Mouse (Mus musculus) urinary bladder, adult 2 months (tissue): ENCODE results near the gene Sesn1. TPM values are rescaled to one million over a fixed set of nuclear protein-coding genes. Genes with fewer than 3 reads are reported as not detected.
"Not testable (repeated sequence)": the region's sequence is repeated elsewhere in the genome, so short reads cannot be mapped to it uniquely, and the experiment has no call there.

ENCODE experiments used
- DNase-seq: peaks from one replicate; pipeline ENCODE4 v3.0.0; 2022; ENCODE audit warnings: low spot score
- polyA plus RNA-seq: library from polyadenylated mRNA; depleted of rRNA; stranded (reverse); fragments of >200 nt; gene quantifications from 2 replicates; pipeline ENCODE4 v1.2.3, GENCODE M21; 2012; rRNA removed

Gene Sesn1
- polyA plus RNA-seq: 35.8 and 41.4 TPM in 2 replicates

DNA sequence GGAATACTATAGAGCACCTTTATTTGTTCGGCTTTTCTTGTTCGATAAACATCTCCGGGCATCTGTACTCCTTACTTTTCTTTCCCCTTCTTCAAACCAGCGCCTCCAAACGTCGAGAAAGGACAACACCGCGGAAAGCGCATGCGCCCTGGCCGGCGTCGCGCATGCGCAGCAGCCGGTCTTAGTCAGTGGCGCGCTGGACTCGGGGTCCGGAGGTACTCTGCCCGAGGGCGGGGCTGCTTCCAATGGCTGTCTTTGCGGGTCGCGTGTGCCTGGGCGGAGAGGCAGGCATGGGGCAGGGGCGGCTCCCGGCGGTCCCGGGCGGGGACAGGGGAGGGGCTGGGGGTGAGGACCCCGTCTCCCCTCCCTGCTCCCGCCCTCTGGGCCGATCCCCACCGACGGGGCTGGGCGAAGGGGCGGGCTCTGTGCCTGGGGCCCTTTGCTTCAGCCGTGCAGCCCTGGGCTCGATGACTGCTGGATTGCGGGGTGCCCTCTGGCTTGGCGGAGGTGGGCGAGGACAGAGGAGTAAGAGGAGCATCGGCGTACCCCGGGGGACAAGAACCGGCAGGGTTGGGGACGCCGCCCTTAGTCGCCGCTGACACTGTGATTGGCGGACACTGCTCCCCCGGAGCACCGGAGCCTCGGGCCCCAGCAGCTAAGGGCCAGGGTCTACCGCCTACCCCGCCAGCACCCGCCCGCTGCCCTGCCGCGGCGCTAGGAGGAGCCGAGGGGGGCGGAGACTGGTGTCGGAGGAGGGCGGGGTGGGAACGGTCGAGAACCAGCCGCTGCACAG, at the start of gene Sesn1, which contains the start of gene Cep57l1:
Gene Sesn1, plus strand, starts transcription at position 165 of the 793 bp plus-strand sequence.
Gene Cep57l1, minus strand, starts transcription at position 101 of the 793 bp plus-strand sequence.
- DNase-seq: peak; percentile 90

DNA sequence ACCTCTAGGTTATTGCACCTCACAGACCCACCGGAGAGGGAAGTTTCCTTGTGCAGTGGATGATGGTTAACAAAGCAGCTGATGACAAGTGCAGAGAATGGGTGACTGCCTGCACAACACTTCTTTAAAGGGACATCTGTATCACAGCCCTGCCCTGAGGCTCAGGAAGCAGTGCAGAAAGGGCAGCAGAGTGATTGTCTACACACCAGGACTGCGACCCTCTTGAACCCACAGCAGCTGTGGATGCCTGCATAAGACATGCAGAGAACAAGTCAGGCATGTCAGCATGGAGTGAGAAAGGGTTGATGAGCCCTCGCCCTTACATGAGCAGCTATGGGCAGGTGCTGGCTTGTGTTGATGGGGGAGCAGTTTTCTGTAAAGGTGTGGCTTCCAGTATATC, 48.9 kb upstream of the Sesn1 start:
- DNase-seq: no peak

DNA sequence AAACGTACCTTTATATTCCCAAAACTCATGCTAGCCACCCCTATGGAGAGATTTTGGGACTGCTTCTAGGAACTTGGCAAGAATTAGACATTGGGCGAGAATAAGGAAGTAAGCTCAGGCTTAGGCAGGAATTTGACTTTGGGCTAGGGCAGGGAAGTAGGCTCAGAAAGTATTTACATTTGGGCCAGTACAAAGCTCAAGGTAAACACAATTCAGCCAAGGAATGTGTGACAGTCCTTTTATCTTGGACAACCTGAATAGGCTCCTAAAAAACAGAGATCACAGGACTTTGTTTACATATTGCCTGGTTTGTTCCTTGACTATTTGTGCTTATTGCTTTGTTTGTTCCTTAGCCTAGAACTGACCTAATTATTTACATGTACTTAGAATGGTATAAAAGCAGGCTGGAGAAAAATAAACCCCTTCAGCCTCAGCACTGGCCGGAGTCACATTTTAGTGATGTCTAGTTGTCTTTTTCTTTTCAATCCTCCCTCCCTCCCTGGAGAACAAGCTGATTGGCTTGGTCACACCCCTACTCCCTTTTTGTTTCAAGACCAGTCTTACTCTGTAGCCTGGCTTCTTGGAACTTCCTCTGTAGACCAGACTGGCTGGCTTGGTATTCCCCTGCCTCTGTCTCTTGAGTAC, 45.9 kb upstream of the Sesn1 start:
- DNase-seq: no peak

DNA sequence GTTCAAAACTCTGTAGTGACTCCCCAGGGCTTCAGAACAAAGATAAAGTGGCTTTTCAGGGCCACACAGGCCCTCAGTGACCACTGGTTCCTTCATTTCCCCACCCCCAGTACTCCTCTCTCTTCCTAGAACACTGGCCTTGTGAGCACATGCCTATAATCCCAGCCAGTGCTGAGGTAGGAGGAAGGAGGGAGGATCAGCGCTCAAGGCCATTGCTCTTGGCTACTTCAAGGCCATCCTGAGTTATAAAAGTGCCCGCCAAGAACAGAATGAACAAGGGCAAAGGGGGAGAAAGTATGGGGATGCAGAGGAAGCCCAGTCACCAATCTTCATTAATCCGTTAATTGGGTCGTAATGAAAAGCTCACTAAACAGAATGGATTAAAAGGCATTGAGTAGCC, 44.1 kb upstream of the Sesn1 start:
- no peak for DNase-seq

DNA sequence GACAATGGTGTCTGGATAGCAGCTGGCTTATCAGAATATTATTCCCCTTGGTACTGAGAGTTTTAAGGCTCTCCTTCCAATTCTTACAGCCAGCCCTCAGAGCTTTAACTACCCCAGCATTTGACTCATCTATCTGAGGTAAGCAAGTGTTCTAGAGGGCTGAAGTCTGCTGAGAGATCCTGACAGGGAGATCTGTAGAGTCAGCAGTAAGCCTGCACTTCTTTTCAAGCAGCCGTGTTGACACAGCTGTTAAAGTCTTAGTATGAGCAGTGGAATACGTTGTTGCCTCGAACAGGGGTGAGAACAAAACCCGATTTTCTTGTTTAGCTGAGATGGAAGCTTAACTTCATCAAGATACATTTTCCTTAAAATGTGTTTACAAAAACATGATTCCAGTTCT, 43.5 kb upstream of the Sesn1 start:
- no peak for DNase-seq

DNA sequence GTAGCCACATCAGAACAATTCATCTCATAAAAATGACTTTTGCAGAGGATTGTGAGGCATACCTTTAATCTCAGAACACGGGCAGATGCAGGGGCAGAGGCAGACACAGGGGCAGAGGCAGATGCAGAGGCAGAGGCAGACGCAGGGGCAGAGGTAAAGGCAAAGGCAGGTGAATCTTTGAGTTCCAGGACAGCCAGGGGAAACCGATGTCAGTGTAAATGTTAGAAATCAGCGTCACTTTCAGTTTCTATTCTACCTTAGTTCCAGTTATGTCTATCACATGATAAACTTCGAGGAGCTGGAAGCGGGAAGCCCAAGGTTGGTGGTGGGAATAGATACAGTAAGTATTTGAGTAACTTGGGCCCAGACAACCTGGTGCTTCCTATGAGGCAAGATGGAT, 42.5 kb upstream of the Sesn1 start:
- no peak for DNase-seq

DNA sequence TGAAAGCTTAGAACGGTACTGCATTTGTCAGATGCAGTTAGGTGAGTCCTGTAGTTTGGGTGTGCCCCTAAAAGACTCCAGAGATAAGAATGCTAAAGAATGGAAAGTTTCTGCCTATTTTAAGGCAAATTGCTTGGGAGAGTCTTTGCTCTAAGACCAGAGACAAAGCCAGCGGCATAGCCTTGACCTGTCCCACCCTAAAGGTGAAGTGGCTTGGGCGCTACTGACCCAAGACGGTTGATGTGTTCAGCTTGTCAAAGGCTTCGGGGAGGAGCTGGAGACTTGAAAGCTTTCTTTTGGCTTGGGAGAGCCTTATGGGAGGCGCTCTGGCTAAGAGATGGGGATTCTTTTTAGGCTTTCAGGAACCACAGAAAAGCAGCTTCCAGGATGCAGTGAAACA, 17.4 kb upstream of the Sesn1 start:
- no peak for DNase-seq

DNA sequence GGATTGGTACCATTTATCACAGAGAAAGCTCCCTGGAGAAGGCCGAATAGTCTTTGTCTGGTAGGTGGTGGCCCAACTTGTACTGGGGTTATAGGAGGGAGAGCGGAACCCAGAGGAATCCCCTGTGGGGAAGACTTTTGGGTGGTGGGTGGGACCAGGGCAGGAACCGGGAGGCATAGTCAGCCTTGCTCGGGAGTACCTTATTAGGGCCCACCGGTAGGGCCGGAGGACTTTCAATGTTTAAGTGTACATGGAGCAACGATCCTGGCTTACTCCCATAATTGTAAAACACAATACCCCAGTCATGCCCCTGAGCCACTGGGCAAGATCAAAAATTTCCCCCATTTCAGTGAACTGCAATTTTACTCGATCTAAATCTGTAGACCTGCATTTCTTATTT, 12.5 kb upstream of the Sesn1 start:
- no peak for DNase-seq

DNA sequence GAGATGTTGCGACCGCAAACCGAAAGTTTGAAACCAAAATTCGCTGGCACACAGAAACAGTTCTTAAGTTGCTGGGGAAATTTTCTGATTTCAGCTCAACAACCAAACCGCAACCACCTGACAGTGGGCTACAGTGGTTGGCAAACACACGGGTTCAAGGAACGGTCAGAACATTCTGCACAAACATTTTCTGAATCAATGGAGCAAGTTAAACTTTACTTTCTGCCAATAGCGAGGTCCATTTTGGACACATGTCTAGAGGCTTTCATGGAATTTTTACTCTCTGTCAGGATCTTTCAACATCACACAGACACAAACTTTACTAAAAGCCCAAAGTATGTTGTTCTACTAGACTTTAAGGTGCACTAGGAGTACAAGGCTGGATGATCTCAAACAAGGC, 6.3 kb upstream of the Sesn1 start:
- no peak for DNase-seq

DNA sequence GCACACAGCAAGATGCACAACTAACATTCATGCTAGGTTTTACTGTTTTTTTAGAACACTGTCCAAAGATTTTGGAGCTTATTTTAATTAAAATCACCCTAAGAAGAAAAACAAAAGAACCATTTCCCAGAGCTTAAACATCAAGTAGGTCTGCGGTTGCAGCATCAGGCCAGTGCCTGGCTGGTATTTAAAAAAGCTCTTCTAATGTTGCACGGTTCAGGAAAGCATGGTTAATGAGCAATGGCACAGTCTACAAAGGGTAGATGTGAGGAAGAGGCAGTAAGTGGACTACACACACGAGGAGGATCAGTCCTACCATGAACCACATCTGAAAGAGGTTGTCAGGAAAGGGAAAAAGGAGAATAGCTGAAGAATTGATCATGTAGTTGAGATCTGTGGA, 5.0 kb upstream of the Sesn1 start:
- DNase-seq: no peak

DNA sequence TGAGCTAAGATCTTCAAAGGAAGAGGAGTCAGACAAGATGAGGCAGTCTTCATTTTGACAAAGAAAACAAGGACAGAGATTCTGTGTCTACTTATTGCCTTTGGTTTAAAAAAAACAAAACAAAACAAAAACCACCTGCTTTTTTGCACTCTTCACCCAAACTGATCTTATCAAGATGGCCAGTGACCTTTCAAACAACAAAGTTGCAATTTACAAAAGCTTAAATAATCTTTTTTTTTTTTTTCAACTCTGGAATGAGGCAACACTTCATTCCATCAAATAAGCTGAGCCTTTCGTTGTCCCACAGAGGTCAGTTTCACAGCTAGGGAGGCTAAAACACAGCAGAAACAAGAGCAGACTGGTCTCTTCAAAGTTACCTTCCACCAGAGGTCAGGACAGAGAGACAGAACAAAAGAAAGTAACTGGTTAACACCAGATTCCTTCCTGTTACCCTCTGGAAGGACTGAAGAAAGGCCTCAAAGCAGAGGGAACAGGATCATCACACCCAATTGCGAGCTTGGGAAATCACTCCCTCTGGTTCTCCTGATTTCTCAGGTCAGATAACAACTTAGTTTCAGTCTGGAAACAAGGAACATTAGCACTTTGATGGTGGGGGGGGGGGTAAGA, 3.9 kb upstream of the Sesn1 start:
- no peak for DNase-seq

DNA sequence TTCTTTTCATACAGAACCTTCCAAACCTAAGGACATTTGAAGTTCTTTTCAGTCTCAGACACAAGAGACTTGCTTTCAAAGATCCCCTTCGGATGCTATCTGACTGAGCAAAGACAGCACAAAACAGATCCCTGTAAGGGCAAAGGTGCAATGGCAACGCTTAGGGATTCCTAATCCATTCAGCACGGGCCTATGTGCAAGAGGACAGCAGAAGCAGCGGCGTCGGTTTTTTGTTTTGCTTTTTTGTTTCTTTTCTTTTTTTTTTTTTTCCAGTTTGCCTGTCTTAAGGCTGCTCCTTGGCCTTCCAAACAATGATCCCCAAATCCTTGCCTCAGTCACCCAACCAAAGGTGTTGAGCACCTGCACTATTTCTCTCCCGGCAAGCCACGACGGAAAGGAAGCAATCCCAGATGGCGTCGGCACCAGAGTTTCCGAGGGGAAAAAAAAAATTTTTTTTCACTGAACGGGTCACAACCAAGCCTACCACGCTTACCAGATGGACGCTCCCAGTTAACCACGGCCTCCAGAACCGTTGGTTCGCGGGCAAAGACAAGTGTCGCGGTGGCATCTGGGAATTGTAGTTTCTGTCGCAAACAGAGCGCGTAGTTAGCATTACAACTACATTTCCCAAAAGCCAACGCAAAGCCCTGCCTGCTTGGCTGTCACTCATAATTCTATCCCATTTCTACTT, 510 bp upstream of the Sesn1 start:
- DNase-seq: no peak

DNA sequence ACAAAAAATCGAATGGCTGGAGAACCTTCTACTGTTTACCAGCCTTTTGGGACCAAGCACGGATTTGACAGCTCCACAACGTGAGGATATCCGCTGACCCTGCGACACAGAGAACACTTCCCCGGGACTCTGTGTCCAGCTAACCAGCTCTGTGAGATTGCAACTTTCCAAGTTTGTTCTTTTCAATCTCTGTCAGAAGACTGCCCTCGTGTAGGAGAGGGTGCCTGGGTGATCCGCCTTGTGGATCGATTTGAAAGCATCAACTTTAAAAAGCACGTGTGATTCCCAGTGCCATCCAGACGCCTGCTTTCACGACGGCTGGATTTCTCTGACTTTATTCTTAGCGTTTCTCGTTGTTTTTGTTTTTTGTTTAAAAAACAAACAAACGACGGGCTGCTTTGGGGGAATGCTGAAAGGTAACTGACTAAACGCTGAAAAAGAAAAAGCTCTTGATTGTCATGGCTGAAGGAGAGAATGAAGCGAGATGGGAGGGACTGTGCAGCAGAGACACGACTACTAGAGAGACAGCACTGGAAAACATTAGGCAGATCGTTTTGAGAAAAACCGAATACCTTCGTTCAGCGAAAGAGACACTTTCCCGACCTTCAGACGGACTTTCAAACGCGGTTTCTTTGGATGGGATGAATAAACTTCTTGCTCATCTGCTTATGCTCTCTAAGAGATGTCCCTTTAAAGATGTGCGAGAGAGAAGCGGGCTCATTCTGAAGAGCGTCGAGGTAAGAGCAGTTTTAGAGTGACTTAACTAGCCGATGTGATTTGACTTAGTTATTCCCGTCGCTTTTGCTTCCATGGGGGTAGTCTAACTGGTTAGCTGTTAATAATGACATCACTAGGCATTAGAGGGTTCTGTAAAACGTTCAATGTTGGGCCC, 1.1 kb downstream of the Sesn1 start:
- DNase-seq: no peak

DNA sequence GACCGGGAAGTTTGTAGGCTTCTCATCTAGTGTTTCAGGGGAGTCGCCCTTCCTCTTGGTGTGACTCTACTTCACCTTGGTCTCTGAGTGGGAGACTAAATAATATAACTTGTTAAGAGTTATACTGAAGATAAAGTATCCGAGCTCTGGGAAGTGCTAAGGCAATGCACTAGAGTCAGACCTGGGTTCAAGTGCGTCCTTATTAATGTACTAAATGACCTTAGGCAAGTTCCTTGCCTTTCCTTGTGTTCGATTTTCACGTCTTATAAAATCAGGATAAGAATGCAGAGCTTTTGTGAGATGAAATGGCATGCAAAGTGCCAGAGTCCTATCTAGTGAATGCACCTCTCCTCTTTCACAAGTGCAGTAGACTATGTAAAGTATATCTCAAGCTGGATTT, 2.8 kb downstream of the Sesn1 start:
- no peak for DNase-seq

DNA sequence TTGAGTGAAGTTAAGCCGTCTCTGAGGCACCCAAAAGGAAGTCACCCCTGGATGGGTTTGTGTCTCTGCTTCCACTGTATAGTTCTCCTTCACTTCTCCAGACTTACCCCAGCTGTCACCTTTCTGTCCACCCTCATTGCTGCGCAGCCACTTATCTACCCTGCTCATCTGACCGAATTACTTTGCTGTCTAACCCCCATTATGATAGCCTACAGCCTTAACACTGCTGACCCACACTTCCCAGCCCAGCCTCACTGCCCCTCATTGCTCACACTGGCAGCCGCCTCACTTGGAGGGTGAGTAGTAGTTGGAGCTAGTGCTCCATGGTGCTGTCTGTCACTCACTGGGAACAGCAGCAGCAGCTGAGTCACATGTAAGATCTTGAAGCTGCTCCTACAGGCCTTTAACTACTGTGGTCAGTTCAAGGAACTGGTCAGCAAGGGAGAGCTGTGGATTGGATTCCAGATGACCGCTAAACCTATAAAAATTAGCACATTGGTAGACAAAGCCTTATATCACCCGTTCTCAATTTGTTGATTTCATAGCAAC, 4.6 kb downstream of the Sesn1 start:
- no peak for DNase-seq

DNA sequence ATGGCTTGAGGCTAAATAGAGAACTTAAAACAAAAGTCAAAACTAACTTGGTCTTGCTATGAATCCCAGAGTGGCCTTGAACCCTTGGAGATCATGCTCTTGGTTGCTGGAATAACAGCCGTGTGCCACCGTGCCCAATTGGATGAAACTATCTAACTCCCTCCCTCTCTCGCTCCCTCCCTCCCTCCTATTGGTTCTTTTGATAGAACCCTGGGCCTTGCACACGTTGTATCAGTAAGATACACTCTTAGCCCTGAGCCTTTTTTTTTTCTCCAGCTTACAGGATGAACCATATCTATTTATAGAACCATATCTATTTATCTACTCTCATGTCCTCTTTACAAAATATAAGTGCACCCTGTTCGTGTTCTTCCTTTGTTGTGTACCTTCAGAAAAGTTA, 6.8 kb downstream of the Sesn1 start:
- no peak for DNase-seq

DNA sequence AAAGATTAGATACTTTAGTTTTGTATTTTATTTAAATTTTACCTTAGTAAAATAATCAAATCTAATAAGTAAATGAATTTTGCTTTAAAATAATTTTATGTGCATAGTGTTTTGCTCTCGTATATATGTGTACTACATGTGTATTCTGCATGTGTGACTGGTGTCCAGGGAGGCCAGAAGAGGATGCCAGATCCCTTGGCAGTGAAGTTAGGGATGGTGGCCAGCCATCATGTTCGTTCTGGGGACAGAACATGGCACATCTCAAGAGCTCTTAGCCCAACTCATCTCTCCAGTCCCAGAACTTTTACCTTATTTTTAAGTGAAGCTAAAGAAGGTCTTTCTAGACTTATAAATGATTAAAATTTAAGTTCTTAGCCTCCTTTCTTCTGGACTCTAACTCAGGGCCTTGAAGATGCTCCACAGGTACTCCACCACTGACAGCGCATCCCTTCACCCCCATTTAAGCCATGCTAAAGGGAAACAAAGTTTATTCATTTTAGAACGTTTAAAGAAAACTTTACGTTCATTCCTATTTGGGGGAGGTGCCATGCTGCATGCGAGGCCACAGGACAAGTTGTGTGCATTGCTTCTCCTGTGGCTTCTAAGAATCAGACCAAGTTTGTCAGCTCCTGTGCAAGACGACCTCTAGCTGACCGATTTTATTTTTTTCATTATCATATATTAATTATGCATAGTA, 8.4 kb downstream of the Sesn1 start:
- DNase-seq: no peak

DNA sequence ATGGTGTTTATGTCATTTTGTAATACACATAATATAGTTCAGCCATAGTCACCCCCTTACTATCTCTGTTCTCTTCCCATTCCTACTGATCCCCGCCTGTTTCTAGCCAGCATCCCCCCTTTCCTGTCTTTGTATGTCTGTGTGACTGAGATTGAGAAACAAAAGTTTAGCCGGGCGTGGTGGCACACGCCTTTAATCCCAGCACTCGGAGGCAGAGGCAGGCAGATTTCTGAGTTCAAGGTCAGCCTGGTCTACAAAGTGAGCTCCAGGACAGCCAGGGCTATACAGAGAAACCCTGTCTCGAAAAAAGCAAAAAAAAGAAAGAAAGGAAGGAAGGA, 9.0 kb downstream of the Sesn1 start:
- not testable (repeated sequence) for DNase-seq

DNA sequence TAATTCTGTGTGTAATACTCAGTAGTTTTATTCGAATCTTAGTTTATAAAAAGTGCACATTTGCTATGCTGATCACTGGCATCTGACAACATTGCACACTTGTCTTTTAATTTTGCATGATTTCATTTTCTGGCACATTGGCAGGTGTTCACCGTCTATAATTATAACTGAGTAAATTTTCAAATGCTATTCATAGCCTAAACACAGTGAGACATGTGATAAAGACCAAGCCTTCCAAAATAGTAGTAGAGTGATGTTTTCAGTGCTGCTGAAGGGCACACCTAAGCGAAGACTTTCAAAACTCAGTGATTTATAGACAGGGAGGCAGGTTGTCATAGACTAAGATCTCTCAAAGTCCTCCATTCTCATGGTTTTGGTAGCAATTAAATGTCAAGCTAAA, 9.6 kb downstream of the Sesn1 start:
- DNase-seq: no peak

DNA sequence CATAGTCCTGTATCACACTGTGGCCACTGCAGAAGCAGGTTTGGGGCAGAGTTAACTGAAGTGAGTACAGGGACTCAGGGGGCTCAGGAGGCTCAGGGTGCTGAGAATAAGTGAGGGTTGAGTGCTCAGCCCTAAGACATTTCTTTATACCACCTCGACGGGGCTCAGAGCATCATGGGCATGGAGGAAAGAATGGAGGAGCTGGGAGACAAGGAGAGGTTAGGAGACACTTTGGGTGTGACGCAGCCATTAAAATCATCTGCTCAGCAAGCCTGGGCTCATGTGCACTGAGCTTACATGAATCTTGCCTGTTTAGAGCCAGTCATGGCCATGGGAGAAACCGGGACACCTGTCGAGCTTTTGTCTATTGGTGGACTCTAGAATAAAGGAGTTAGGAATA, 10.7 kb downstream of the Sesn1 start:
- DNase-seq: no peak

DNA sequence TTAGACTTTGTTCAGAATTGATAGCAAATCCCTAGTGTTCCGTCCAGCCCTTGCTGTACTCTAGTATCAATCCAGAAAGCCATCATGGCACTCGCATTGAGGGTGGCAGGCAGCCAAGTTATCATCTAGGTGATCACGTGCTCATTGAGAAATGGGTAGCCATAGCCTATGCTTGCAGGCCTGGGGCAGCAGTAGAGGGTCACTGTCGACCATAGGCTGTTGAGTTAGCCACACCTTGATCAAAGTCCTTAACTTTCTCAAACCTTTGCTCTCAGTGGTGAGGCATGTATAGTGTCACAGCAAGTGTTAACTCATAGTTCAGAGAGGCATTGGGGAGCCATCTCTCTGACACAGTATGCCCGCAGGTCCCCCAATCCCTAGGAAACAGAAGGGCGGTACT, 11.4 kb downstream of the Sesn1 start:
- DNase-seq: no peak
